Mouse (Mus musculus) forebrain, embryonic 13.5 days (tissue): Measurements from ENCODE around the gene Rab11a. TPM values are rescaled to one million over a fixed set of nuclear protein-coding genes. Genes with fewer than 3 reads are reported as not detected.
"Not testable (repeated sequence)": the region's sequence is repeated elsewhere in the genome, so short reads cannot be mapped to it uniquely, and the experiment has no call there.

Experiments used
- ATAC-seq: fragments of 200-750 bp; cut with Nextera tagmentation; 2 replicates; pipeline ENCODE4 v1.8.0; 2017
- H3K27ac ChIP-seq: fragments of 300-500 bp; sonication (generic); 2 replicates; pipeline ENCODE4 v1.5.1; 2015; ENCODE audit warnings: inconsistent platforms, mild to moderate bottlenecking, moderate library complexity
- H3K27me3 ChIP-seq: fragments of 300-500 bp; sonication (generic); 2 replicates; pipeline ENCODE4 v1.6.1; 2015; ENCODE audit warnings: mild to moderate bottlenecking, inconsistent platforms
- H3K36me3 ChIP-seq: fragments of 300-500 bp; sonication (generic); 2 replicates; pipeline ENCODE4 v1.6.1; 2015; ENCODE audit warnings: mild to moderate bottlenecking, inconsistent platforms; ENCODE audit not compliant: poor library complexity, severe bottlenecking
- H3K4me1 ChIP-seq: fragments of 300-500 bp; sonication (generic); 2 replicates; pipeline ENCODE4 v1.6.1; 2015; ENCODE audit warnings: inconsistent platforms
- H3K4me2 ChIP-seq: fragments of 300-500 bp; sonication (generic); 2 replicates; pipeline ENCODE4 v1.6.1; 2015; ENCODE audit warnings: inconsistent platforms, mild to moderate bottlenecking, moderate library complexity
- H3K4me3 ChIP-seq: fragments of 300-500 bp; sonication (generic); 2 replicates; pipeline ENCODE4 v1.5.1; 2015; ENCODE audit warnings: mild to moderate bottlenecking, inconsistent platforms
- H3K9ac ChIP-seq: fragments of 300-500 bp; sonication (generic); 2 replicates; pipeline ENCODE4 v1.6.1; 2015; ENCODE audit warnings: mild to moderate bottlenecking, inconsistent platforms
- H3K9me3 ChIP-seq: fragments of 300-500 bp; sonication (generic); replicated peaks from 2 replicates; pipeline ENCODE4 v1.6.1; 2016; ENCODE audit warnings: inconsistent platforms
- WGBS: fragments of 180-500 bp; shearing (Covaris S2); methylation state at CpG from one replicate; pipeline ENCODE4 v1.1.7; 2015; 5-methylcytosine and 5-hydroxymethylcytosine counted together
- microRNA-seq: library from miRNA; unstranded; fragments of <30 nt; microRNA quantifications from one replicate; pipeline ENCODE4, GENCODE M21; 2016
- polyA plus RNA-seq: library from polyadenylated mRNA; unstranded; fragments of >200 nt; fragmentation: Nextera tagmentation; extraction: Ambion mirVana; gene quantifications from 2 replicates; pipeline ENCODE4 v1.2.1, GENCODE M21; 2015

The Rab11a gene
- polyA plus RNA-seq, 1 experiment from 2014 or later: 337 TPM

GRCm38 (mm10) chr9:64687122-64688014 lies 50.2 kb downstream of the Rab11a start:
- peaks cover 10% of the 10 kb centered on the region; the same call in 1 of the 2 replicates for H3K4me1 ChIP-seq
- H3K4me2 ChIP-seq: no peak overlapping the region
- no peak overlapping the region for H3K4me3 ChIP-seq
- WGBS: 58% methylated on average over 13 of the region's 13 CpGs
- H3K27me3 ChIP-seq: no peaks in the 10 kb centered on the region
- H3K9me3 ChIP-seq: no peaks in the 10 kb centered on the region
- H3K36me3 ChIP-seq: no peaks in the 10 kb centered on the region
- no peak overlapping the region for H3K9ac ChIP-seq
- ATAC-seq: no peak
- 0 out of 2 replicates have a peak overlapping the region, but pooled peaks have one; percentile 14 for H3K27ac ChIP-seq

DNA sequence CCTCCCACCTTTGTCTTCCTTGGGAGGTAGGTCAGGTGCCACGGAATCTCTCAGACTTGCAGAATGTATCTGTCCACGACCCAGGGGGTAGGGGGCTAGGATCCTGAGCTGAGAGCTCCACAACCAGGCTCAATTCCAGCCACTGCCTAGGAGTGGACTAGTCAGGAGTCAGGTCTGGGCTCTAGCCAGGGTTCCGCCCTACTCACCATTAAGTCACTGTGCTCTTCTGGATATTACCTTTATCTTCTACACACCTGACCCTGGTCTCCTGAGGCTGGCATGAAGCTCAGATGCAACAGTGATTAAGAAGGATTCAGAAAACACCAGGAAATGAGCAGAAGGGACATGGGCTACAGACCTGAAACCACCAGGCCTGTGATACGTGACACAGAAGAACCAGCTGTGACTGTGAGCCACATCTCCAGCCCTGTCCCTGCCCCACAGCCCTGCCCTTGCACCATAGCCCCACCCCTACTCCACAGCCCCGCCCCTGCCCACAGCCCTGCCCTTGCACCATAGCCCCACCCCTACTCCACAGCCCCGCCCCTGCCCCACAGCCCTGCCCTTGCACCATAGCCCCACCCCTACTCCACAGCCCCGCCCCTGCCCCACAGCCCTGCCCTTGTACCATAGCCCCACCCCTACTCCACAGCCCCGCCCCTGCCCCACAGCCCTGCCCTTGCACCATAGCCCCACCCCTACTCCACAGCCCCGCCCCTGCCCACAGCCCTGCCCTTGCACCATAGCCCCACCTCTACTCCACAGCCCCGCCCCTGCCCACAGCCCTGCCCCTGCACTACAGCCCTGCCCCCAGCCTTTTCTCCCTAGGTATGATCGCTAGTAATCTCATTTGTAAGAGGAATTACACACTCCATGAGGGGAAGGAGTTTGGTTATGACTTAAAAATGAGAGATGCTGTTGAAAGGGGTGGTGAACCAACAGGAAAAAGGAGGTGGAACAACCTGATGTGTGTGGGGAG lies 65.9 kb downstream of the Rab11a start:
- H3K4me2 ChIP-seq: not testable (repeated sequence)
- 38% methylated on average over 8 of the region's 11 CpGs for WGBS

GRCm38 (mm10) chr9:64668001-64668400 lies 69.6 kb downstream of the Rab11a start:
- Histone ChIP-seq H3K4me2 (no peak overlapping the region), H3K9ac (no peak overlapping the region), H3K27me3 (peaks cover 14% of the 10 kb centered on the region; the same call in 1 of the 2 replicates), H3K9me3 (no peaks in the 10 kb centered on the region), H3K4me1 (peaks cover 21% of the 10 kb centered on the region), H3K27ac (no peak overlapping the region), H3K4me3 (no peak overlapping the region), H3K36me3 (no peaks in the 10 kb centered on the region)
- 59% methylated on average over 2 of the region's 2 CpGs for WGBS
- no peak for ATAC-seq

More for the DNA sequence above, 65.9 kb downstream of the Rab11a start:
- H3K4me3 ChIP-seq, H3K36me3 ChIP-seq, ATAC-seq, H3K9ac ChIP-seq, H3K27me3 ChIP-seq, H3K27ac ChIP-seq, H3K9me3 ChIP-seq: not testable (repeated sequence)
- H3K4me1 ChIP-seq: peaks cover 11% of the 10 kb centered on the region; the same call in 1 of the 2 replicates

DNA sequence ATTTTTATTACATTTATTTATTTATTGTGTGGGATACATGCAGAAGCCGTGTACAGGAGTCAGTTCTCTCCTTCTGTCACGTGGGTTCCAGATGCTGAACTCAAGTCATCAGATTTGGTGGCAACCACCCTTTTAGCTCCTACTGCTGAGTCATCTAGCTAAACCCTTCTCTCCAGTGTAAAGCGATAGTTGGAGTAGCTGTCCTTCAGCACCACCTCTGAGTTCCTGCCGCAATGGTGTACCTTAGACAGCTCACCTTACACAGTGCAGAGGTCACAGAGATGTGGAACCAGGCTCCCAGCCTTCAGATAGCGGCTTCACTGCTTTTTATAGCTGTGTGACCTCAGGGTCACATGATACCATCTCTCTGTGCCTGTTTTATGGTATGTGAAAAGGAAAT lies 70.0 kb downstream of the Rab11a start:
- Histone ChIP-seq H3K4me3 (no peak overlapping the region), H3K36me3 (no peaks in the 10 kb centered on the region), H3K9me3 (no peaks in the 10 kb centered on the region), H3K9ac (no peak overlapping the region), H3K4me1 (peaks cover 21% of the 10 kb centered on the region), H3K27me3 (peaks cover 11% of the 10 kb centered on the region; the same call in 1 of the 2 replicates), H3K4me2 (no peak overlapping the region), H3K27ac (no peak overlapping the region)
- no peak for ATAC-seq
- 17% methylated on average over 5 of the region's 5 CpGs for WGBS

- Histone ChIP-seq H3K27ac (no peak overlapping the region), H3K27me3 (peaks cover 8% of the 10 kb centered on the region; the same call in 1 of the 2 replicates), H3K4me1 (peaks cover 21% of the 10 kb centered on the region), H3K9ac (no peak overlapping the region), H3K9me3 (no peaks in the 10 kb centered on the region), H3K4me2 (no peak overlapping the region), H3K4me3 (no peak overlapping the region), H3K36me3 (no peaks in the 10 kb centered on the region)
- no peak for ATAC-seq
- WGBS: 37% methylated on average over 4 of the region's 4 CpGs
Measured at GRCm38 (mm10) chr9:64666549-64666948, 71.0 kb downstream of the Rab11a start.

Small RNA genes within 50 kb of the gene (microRNA-seq; reads per million reads assigned to microRNA genes)
- not detected for gene Gm47308

Other genes with a start within 250 kb of the Rab11a start
- 6.7 and 8.9 TPM in 2 replicates for gene Dennd4a, start 73.6 kb upstream of the Rab11a start, polyA plus RNA-seq
- 0.05 and 0.08 TPM in 2 replicates for gene Slc24a1, start 213.8 kb upstream of the Rab11a start, polyA plus RNA-seq
- 50.4 and 57.4 TPM in 2 replicates for gene Ints14, start 223.1 kb upstream of the Rab11a start, polyA plus RNA-seq